Mouse (Mus musculus): Measurements from ENCODE around the gene Zfp74.

DNA sequence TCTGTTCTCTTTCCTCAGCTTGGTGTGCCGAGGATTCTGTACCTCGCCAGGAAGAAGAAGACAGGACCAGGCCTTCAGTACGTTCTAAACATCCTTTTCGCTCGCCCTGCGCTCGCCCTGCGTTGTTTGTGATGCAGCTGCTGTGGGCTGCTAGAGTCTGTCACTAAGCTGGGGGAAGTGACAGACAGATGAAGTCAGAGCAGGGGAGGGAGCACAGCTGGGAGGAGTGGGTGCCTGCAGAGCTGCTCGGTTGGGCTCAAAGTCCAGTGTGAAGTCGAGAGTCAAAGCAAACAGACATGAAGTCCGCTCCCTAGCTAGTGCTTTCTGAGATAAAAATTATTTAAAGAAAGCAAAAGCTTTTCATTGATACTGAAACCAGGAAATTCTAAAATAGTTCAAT lies 35.1 kb upstream of the Zfp74 start:
- no peak for TF ChIP-seq CHD2 (IDR thresholded peaks at IDR 0.05; ENCODE audit: low read depth, low read length)
- TF ChIP-seq ZNF384 (IDR thresholded peaks at IDR 0.05; ENCODE audit: low read depth, low read length): no peak

Measured in ES-E14 (cell line).